Mouse (Mus musculus) intestine, postnatal 0 days (tissue): ENCODE measurements around the gene Peg10. TPM values are rescaled to one million over a fixed set of nuclear protein-coding genes. Genes with fewer than 3 reads are reported as not detected.
A peak's percentile ranks its signal among the peaks of the same experiment; 100 is the strongest.

ENCODE experiments used
- ATAC-seq: fragments of 200-750 bp; cut with Nextera tagmentation; 2 replicates; pipeline ENCODE4 v1.8.0; 2017; ENCODE audit warnings: mild to moderate bottlenecking, moderate TSS enrichment, moderate library complexity
- H3K27ac ChIP-seq: fragments of 300-500 bp; sonication (generic); 2 replicates; pipeline ENCODE4 v1.5.1; 2014; ENCODE audit warnings: mild to moderate bottlenecking, low read depth, low read length, moderate library complexity
- H3K27me3 ChIP-seq: fragments of 300-500 bp; sonication (generic); replicated peaks from 2 replicates; pipeline ENCODE4 v1.6.1; 2014; ENCODE audit warnings: low read length, mixed read lengths; ENCODE audit not compliant: control insufficient read depth, insufficient read depth
- H3K36me3 ChIP-seq: fragments of 300-500 bp; sonication (generic); 2 replicates; pipeline ENCODE4 v1.6.1; 2014; ENCODE audit warnings: mild to moderate bottlenecking, moderate library complexity; ENCODE audit not compliant: control insufficient read depth, insufficient read depth
- H3K4me1 ChIP-seq: fragments of 300-500 bp; sonication (generic); replicated peaks from 2 replicates; pipeline ENCODE4 v1.6.1; 2014; ENCODE audit warnings: antibody characterized with exemption, low read length, mixed read lengths; ENCODE audit not compliant: control insufficient read depth, insufficient read depth
- H3K4me2 ChIP-seq: fragments of 300-500 bp; sonication (generic); replicated peaks from 2 replicates; pipeline ENCODE4 v1.6.1; 2014; ENCODE audit warnings: low read depth, mild to moderate bottlenecking, moderate library complexity
- H3K4me3 ChIP-seq: fragments of 300-500 bp; sonication (generic); 2 replicates; pipeline ENCODE4 v1.5.1; 2014; ENCODE audit warnings: low read depth, low read length
- H3K9ac ChIP-seq: fragments of 300-500 bp; sonication (generic); 2 replicates; pipeline ENCODE4 v1.6.1; 2014; ENCODE audit warnings: mild to moderate bottlenecking, low read depth, low read length
- H3K9me3 ChIP-seq: fragments of 300-500 bp; sonication (generic); 2 replicates; pipeline ENCODE4 v1.6.1; 2016; ENCODE audit warnings: mixed run types; ENCODE audit not compliant: control insufficient read depth
- CTCF ChIP-seq: sonication (generic); IDR thresholded peaks from 2 replicates; pipeline ENCODE4 v1.5.1; 2016; ENCODE audit warnings: low read depth, mild to moderate bottlenecking, control low read depth, antibody characterized with exemption, moderate library complexity
- WGBS: fragments of 180-500 bp; shearing (Covaris S2); extraction: QIAGEN DNeasy Blood & Tissue Kit; methylation state at CpG from one replicate; pipeline ENCODE4 v1.1.7; 2014; 5-methylcytosine and 5-hydroxymethylcytosine counted together
- polyA plus RNA-seq: library from polyadenylated mRNA; unstranded; fragments of >200 nt; fragmentation: Nextera tagmentation; extraction: Ambion mirVana; gene quantifications from 2 replicates; pipeline ENCODE4 v1.2.1, GENCODE M21; 2015

Gene Peg10
- polyA plus RNA-seq, 1 experiment from 2014 or later: 0.55 TPM

GRCm38 (mm10) chr6:4717344-4717743 lies 29.8 kb upstream of the Peg10 start:
- H3K27me3 ChIP-seq: no peaks in the 10 kb centered on the region
- H3K4me1 ChIP-seq: no peaks in the 10 kb centered on the region
- no peak overlapping the region for H3K4me2 ChIP-seq
- H3K4me3 ChIP-seq: no peak overlapping the region
- WGBS: 42% methylated on average over 2 of the region's 2 CpGs
- ATAC-seq: peak; percentile 56; the same call in 1 of the 2 replicates
- no peak overlapping the region for H3K9ac ChIP-seq
- TF ChIP-seq CTCF: no peak
- no peaks in the 10 kb centered on the region; the same call in 1 of the 2 replicates for H3K36me3 ChIP-seq
- H3K27ac ChIP-seq: no peak overlapping the region
- H3K9me3 ChIP-seq: no peaks in the 10 kb centered on the region

- Histone ChIP-seq H3K9ac (no peak overlapping the region), H3K4me3 (no peak overlapping the region), H3K27ac (no peak overlapping the region), H3K9me3 (no peaks in the 10 kb centered on the region), H3K27me3 (no peaks in the 10 kb centered on the region), H3K36me3 (no peaks in the 10 kb centered on the region), H3K4me1 (no peaks in the 10 kb centered on the region), H3K4me2 (no peak overlapping the region)
- ATAC-seq: no peak
- TF ChIP-seq CTCF: no peak
- WGBS: 71% methylated on average over 6 of the region's 6 CpGs
These were observed 25.0 kb upstream of the Peg10 start for GRCm38 (mm10) chr6:4722142-4722541.

- Histone ChIP-seq H3K4me3 (no peak overlapping the region), H3K9ac (no peak overlapping the region), H3K27me3 (no peaks in the 10 kb centered on the region), H3K36me3 (no peaks in the 10 kb centered on the region), H3K4me2 (no peak overlapping the region), H3K27ac (no peak overlapping the region), H3K9me3 (no peaks in the 10 kb centered on the region), H3K4me1 (no peaks in the 10 kb centered on the region)
- TF ChIP-seq CTCF: no peak
- 73% methylated on average over 13 of the region's 13 CpGs for WGBS
- no peak for ATAC-seq
These were observed 24.4 kb upstream of the Peg10 start for GRCm38 (mm10) chr6:4722739-4723138.

GRCm38 (mm10) chr6:4723998-4724757 lies 22.9 kb upstream of the Peg10 start:
- Histone ChIP-seq H3K4me2 (no peak overlapping the region), H3K36me3 (no peaks in the 10 kb centered on the region), H3K9me3 (no peaks in the 10 kb centered on the region), H3K4me3 (no peak overlapping the region), H3K27me3 (no peaks in the 10 kb centered on the region), H3K27ac (no peak overlapping the region), H3K9ac (no peak overlapping the region), H3K4me1 (no peaks in the 10 kb centered on the region)
- WGBS: 73% methylated on average over 15 of the region's 15 CpGs
- no peak for ATAC-seq
- TF ChIP-seq CTCF: no peak

- Histone ChIP-seq H3K27me3 (no peaks in the 10 kb centered on the region), H3K9me3 (no peaks in the 10 kb centered on the region), H3K4me2 (no peak overlapping the region), H3K36me3 (no peaks in the 10 kb centered on the region), H3K4me1 (no peaks in the 10 kb centered on the region), H3K27ac (no peak overlapping the region), H3K4me3 (no peak overlapping the region), H3K9ac (no peak overlapping the region)
- WGBS: 91% methylated on average over 2 of the region's 2 CpGs
- no peak for ATAC-seq
- no peak for TF ChIP-seq CTCF
These were observed 18.8 kb upstream of the Peg10 start for GRCm38 (mm10) chr6:4728305-4728704.

- no peak for TF ChIP-seq CTCF
- no peaks in the 10 kb centered on the region for H3K36me3 ChIP-seq
- H3K4me3 ChIP-seq: no peak overlapping the region
- no peaks in the 10 kb centered on the region for H3K27me3 ChIP-seq
- 67% methylated on average over 8 of the region's 8 CpGs for WGBS
- H3K4me2 ChIP-seq: no peak overlapping the region
- no peaks in the 10 kb centered on the region for H3K9me3 ChIP-seq
- no peak overlapping the region for H3K27ac ChIP-seq
- ATAC-seq: no peak
- no peaks in the 10 kb centered on the region for H3K4me1 ChIP-seq
- H3K9ac ChIP-seq: no peak overlapping the region
These were observed 15.4 kb upstream of the Peg10 start for GRCm38 (mm10) chr6:4731675-4732074.
